Mouse (Mus musculus) CH12.LX (cell line): ENCODE measurements around the gene Smg5.

Experiments used
- CTCF ChIP-seq, 2 experiments: IDR thresholded peaks in 1 of 2; conservative IDR thresholded peaks in 1 of 2; 2 replicates each; pipeline ENCODE4 v1.5.1; 2011 to 2012; ENCODE audit warnings: low read depth in 2 of 2, low read length in 2 of 2, improper control_type of control experiment in 1 of 2, inconsistent platforms in 1 of 2, mild to moderate bottlenecking in 1 of 2, moderate library complexity in 1 of 2
- E2F4 ChIP-seq: IDR thresholded peaks from 2 replicates; pipeline ENCODE4 v1.6.1; 2011; ENCODE audit warnings: low read depth, low read length, improper control_type of control experiment; ENCODE audit not compliant: insufficient replicate concordance
- ELF1 ChIP-seq: IDR thresholded peaks from 2 replicates; pipeline ENCODE4 v1.6.1; 2014; ENCODE audit warnings: low read depth, mild to moderate bottlenecking, inconsistent platforms, low read length, improper control_type of control experiment
- ETS1 ChIP-seq: conservative IDR thresholded peaks from 2 replicates; pipeline ENCODE4 v1.6.1; 2012; ENCODE audit warnings: low read depth, mild to moderate bottlenecking, inconsistent platforms, low read length, improper control_type of control experiment, moderate library complexity
- HCFC1 ChIP-seq: IDR thresholded peaks from 2 replicates; pipeline ENCODE4 v1.6.1; 2012; ENCODE audit warnings: low read depth, mild to moderate bottlenecking, inconsistent platforms, low read length, improper control_type of control experiment
- MAFK ChIP-seq: IDR thresholded peaks from 2 replicates; pipeline ENCODE4 v1.6.1; 2011; ENCODE audit warnings: low read length, improper control_type of control experiment; ENCODE audit not compliant: insufficient replicate concordance
- MYC ChIP-seq: IDR thresholded peaks from 2 replicates; pipeline ENCODE4 v1.6.1; 2011; ENCODE audit warnings: low read depth, mild to moderate bottlenecking, improper control_type of control experiment, low read length
- PAX5 ChIP-seq: IDR thresholded peaks from 2 replicates; pipeline ENCODE4 v1.6.1; 2012; ENCODE audit warnings: low read length, inconsistent platforms, mixed read lengths
- SMC3 ChIP-seq: IDR thresholded peaks from 2 replicates; pipeline ENCODE4 v1.6.1; 2011; ENCODE audit warnings: low read depth, low read length, improper control_type of control experiment
- TBP ChIP-seq: conservative IDR thresholded peaks from 2 replicates; pipeline ENCODE4 v1.6.1; 2011; ENCODE audit warnings: low read depth, low read length, improper control_type of control experiment
- ZKSCAN1 ChIP-seq: IDR thresholded peaks from 2 replicates; pipeline ENCODE4 v1.6.1; 2012; ENCODE audit warnings: low read depth, inconsistent platforms, low read length, improper control_type of control experiment, borderline replicate concordance

GRCm38 (mm10) chr3:88361612-88362313 lies 25.7 kb downstream of the Smg5 start:
- TF ChIP-seq SMC3 (no peak), E2F4 (no peak), MAFK (no peak), ELF1 (no peak), CTCF (conservative IDR thresholded peaks at IDR 0.05 in 1 of 2, IDR thresholded peaks at IDR 0.05 in 1 of 2; ENCODE audit: low read depth in 2 of 2, low read length in 2 of 2) (no peak), PAX5 (no peak), ETS1 (no peak), MYC (no peak), HCFC1 (no peak), ZKSCAN1 (no peak), TBP (no peak)
